Mouse (Mus musculus) olfactory bulb, adult 2 months (tissue): ENCODE data around the gene Smco1.

Experiments used
- CTCF ChIP-seq: fragments of 200-500 bp; IDR thresholded peaks from 2 replicates; pipeline ENCODE4 v1.5.1; 2012; ENCODE audit warnings: low read depth, mild to moderate bottlenecking, low read length, moderate library complexity; ENCODE audit not compliant: insufficient read depth
- POLR2A ChIP-seq: fragments of 200-500 bp; IDR thresholded peaks from 2 replicates; pipeline ENCODE4 v1.6.1; 2012; ENCODE audit warnings: mild to moderate bottlenecking, low read depth, low read length, moderate library complexity; ENCODE audit not compliant: insufficient read depth

DNA sequence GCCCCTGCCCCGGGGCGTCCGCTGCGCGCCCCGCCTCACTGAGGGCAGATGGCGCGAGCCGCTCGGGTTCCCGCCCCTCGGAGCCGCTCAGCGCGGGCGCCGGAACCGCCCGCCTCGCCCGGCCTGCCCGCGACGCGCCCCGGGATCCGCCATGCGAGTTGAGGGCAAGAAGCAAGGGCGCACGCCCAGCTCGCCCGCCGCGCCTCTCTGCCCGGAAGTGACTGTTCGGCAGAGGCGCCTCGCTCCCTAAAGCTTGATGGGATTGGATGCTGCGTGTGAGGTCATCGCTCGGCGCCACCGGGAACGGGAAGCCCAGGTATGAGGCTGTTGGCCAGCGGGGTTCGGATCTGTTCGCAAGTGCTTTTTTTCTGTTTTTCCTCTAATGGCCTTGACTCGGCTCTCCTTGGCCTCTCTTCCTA, 24.3 kb upstream of the Smco1 start, which contains the start of the genes Fbxo45 and Wdr53:
- TF ChIP-seq POLR2A, result peak; percentile 50
- TF ChIP-seq CTCF, result no peak
